Comparison of ENCODE assay signal across 8 mouse cellular contexts in genomic region chr11:31564742-31565510, GRCm38 (mm10).
DNase-seq lines count a peak whose midpoint lies in the region; ATAC-seq lines count a peak whose summit lies in the region.

No protein-coding gene starts in this region.

- H3K9ac ChIP-seq in embryonic facial prominence, embryonic 14.5 days (ENCODE audit: low read depth, low read length): no peak overlapping the region
- no peak overlapping the region for H3K9ac ChIP-seq in heart, embryonic 13.5 days
- no peak overlapping the region for H3K9ac ChIP-seq in stomach, embryonic 15.5 days

- H3K4me2 ChIP-seq in embryonic facial prominence, embryonic 14.5 days (ENCODE audit: low read depth, low read length): no peak overlapping the region
- H3K4me2 ChIP-seq in heart, embryonic 13.5 days: peak overlapping the region; percentile 35
- H3K4me2 ChIP-seq in stomach, embryonic 15.5 days: 0 out of 2 replicates have a peak overlapping the region, but pooled peaks have one; percentile 0

- H3K4me1 ChIP-seq in embryonic facial prominence, embryonic 14.5 days (ENCODE audit: control insufficient read depth, insufficient read depth, low read length): no peaks in the 10 kb centered on the region
- peaks cover 12% of the 10 kb centered on the region for H3K4me1 ChIP-seq in embryonic facial prominence, embryonic 10.5 days
- H3K4me1 ChIP-seq in heart, embryonic 13.5 days: peaks cover 21% of the 10 kb centered on the region
- H3K4me1 ChIP-seq in stomach, embryonic 15.5 days: peaks cover 12% of the 10 kb centered on the region

- no peak overlapping the region for H3K4me3 ChIP-seq in embryonic facial prominence, embryonic 14.5 days (ENCODE audit: low read depth, low read length)
- no peak overlapping the region for H3K4me3 ChIP-seq in embryonic facial prominence, embryonic 10.5 days
- H3K4me3 ChIP-seq in heart, embryonic 13.5 days: no peak overlapping the region
- no peak overlapping the region for H3K4me3 ChIP-seq in stomach, embryonic 15.5 days (replicated peaks)

- ATAC-seq in embryonic facial prominence, embryonic 14.5 days (ENCODE audit: low read depth): peak; percentile 86
- no peak; the same call in 1 of the 2 replicates for ATAC-seq in heart, embryonic 13.5 days (ENCODE audit: extremely low read depth, insufficient number of reproducible peaks, low FRiP score, low TSS enrichment)
- 0 out of 2 replicates have a peak, but pooled peaks have one; percentile 47 for ATAC-seq in stomach, embryonic 15.5 days (ENCODE audit: insufficient read depth, low FRiP score, low read depth)

- no peak overlapping the region for H3K27ac ChIP-seq in embryonic facial prominence, embryonic 14.5 days (replicated peaks; ENCODE audit: low read depth, low read length)
- H3K27ac ChIP-seq in embryonic facial prominence, embryonic 10.5 days (replicated peaks): no peak overlapping the region
- H3K27ac ChIP-seq in heart, embryonic 13.5 days (replicated peaks): peak overlapping the region; percentile 77
- peak overlapping the region; percentile 44; the same call in 1 of the 2 replicates for H3K27ac ChIP-seq in stomach, embryonic 15.5 days

- H3K36me3 ChIP-seq in embryonic facial prominence, embryonic 14.5 days (ENCODE audit: control insufficient read depth, insufficient read depth, low read length): no peaks in the 10 kb centered on the region
- H3K36me3 ChIP-seq in embryonic facial prominence, embryonic 10.5 days (replicated peaks): no peaks in the 10 kb centered on the region
- H3K36me3 ChIP-seq in heart, embryonic 13.5 days: no peaks in the 10 kb centered on the region
- no peaks in the 10 kb centered on the region for H3K36me3 ChIP-seq in stomach, embryonic 15.5 days

- 65% methylated on average over 13 of the region's 13 CpGs for whole genome bisulfite sequencing in embryonic facial prominence, embryonic 14.5 days
- 84% methylated on average over 13 of the region's 13 CpGs for WGBS in embryonic facial prominence, embryonic 10.5 days
- 44% methylated on average over 13 of the region's 13 CpGs for WGBS in heart, embryonic 13.5 days
- 53% methylated on average over 13 of the region's 13 CpGs for WGBS in stomach, embryonic 15.5 days

- H3K27me3 ChIP-seq in embryonic facial prominence, embryonic 14.5 days (replicated peaks; ENCODE audit: control insufficient read depth, insufficient read depth, low read length): no peaks in the 10 kb centered on the region
- no peaks in the 10 kb centered on the region for H3K27me3 ChIP-seq in embryonic facial prominence, embryonic 10.5 days (replicated peaks; ENCODE audit: low read depth, poor library complexity, severe bottlenecking)
- no peaks in the 10 kb centered on the region for H3K27me3 ChIP-seq in heart, embryonic 13.5 days (replicated peaks)
- H3K27me3 ChIP-seq in stomach, embryonic 15.5 days (replicated peaks): no peaks in the 10 kb centered on the region

- DNase-seq in embryonic facial prominence, embryonic 14.5 days (ENCODE audit: low spot score): peak; percentile 71
- no peak for DNase-seq in embryonic facial prominence, embryonic 10.5 days (ENCODE audit: low spot score)
- peak; percentile 73 for DNase-seq in kidney, postnatal 10 days
- no peak for DNase-seq in thymus, postnatal 36 days
- no peak for DNase-seq in urinary bladder, adult 2 months (ENCODE audit: low spot score)
- no peak for DNase-seq in spleen, postnatal 36 days (ENCODE audit: low spot score in 2 of 2)

- no peaks in the 10 kb centered on the region for H3K9me3 ChIP-seq in embryonic facial prominence, embryonic 14.5 days (ENCODE audit: control insufficient read depth, low read length)
- H3K9me3 ChIP-seq in embryonic facial prominence, embryonic 10.5 days: no peaks in the 10 kb centered on the region
- H3K9me3 ChIP-seq in heart, embryonic 13.5 days: 0 out of 2 replicates have a peak, but pooled peaks cover 4% of the 10 kb centered on the region
- no peaks in the 10 kb centered on the region for H3K9me3 ChIP-seq in stomach, embryonic 15.5 days

Comparison
In these comparisons a context has a peak if more than half of its experiments do, and no peak if none do; other contexts are left out.
1. DNase-seq: peak in embryonic facial prominence, embryonic 14.5 days (single experiment) and kidney, postnatal 10 days (single experiment); none in embryonic facial prominence, embryonic 10.5 days (single experiment), thymus, postnatal 36 days (0 of 2), urinary bladder, adult 2 months (single experiment) and spleen, postnatal 36 days (0 of 2).
2. H3K27ac ChIP-seq: peak in heart, embryonic 13.5 days (single experiment) and stomach, embryonic 15.5 days (single experiment); none in embryonic facial prominence, embryonic 14.5 days (single experiment) and embryonic facial prominence, embryonic 10.5 days (single experiment).